Mouse (Mus musculus): Measurements from ENCODE around the gene Fbxo34. TPM values are rescaled to one million over a fixed set of nuclear protein-coding genes. Genes with fewer than 3 reads are reported as not detected.

Gene Fbxo34
- polyA plus RNA-seq, 1 experiment from 2014 or later, result 32.6 TPM

GRCm38 (mm10) chr14:47483099-47483498, 32.9 kb downstream of the Fbxo34 start:
- Histone ChIP-seq H3K9me3 (replicated peaks; ENCODE audit: control insufficient read depth, low read length, poor library complexity, severe bottlenecking) (no peaks in the 10 kb centered on the region), H3K27ac (ENCODE audit: low read length) (no peak overlapping the region), H3K9ac (ENCODE audit: low read depth, low read length) (no peak overlapping the region), H3K4me3 (ENCODE audit: low read depth, low read length) (no peak overlapping the region), H3K4me2 (ENCODE audit: low read length) (no peak overlapping the region), H3K36me3 (ENCODE audit: control insufficient read depth, insufficient read depth, low read length) (no peaks in the 10 kb centered on the region), H3K27me3 (ENCODE audit: control insufficient read depth, insufficient read depth, low read depth, low read length) (no peaks in the 10 kb centered on the region), H3K4me1 (ENCODE audit: control insufficient read depth, insufficient read depth, low read length) (no peaks in the 10 kb centered on the region)
- ATAC-seq, result no peak
- WGBS, result 73% methylated on average over 1 of the region's 1 CpGs

- Histone ChIP-seq H3K27ac (ENCODE audit: low read length) (no peak overlapping the region), H3K9me3 (replicated peaks; ENCODE audit: control insufficient read depth, low read length, poor library complexity, severe bottlenecking) (no peaks in the 10 kb centered on the region), H3K9ac (ENCODE audit: low read depth, low read length) (no peak overlapping the region), H3K4me3 (ENCODE audit: low read depth, low read length) (no peak overlapping the region), H3K27me3 (ENCODE audit: control insufficient read depth, insufficient read depth, low read depth, low read length) (no peaks in the 10 kb centered on the region), H3K4me2 (ENCODE audit: low read length) (no peak overlapping the region), H3K36me3 (ENCODE audit: control insufficient read depth, insufficient read depth, low read length) (no peaks in the 10 kb centered on the region), H3K4me1 (ENCODE audit: control insufficient read depth, insufficient read depth, low read length) (peaks cover 5% of the 10 kb centered on the region; the same call in 1 of the 2 replicates)
- no peak for ATAC-seq
- WGBS, result 46% methylated on average over 7 of the region's 7 CpGs
Observed at GRCm38 (mm10) chr14:47488732-47489131, 38.5 kb downstream of the Fbxo34 start.

- Histone ChIP-seq H3K36me3 (ENCODE audit: control insufficient read depth, insufficient read depth, low read length) (no peaks in the 10 kb centered on the region), H3K27me3 (ENCODE audit: control insufficient read depth, insufficient read depth, low read depth, low read length) (no peaks in the 10 kb centered on the region), H3K27ac (ENCODE audit: low read length) (no peak overlapping the region), H3K9ac (ENCODE audit: low read depth, low read length) (no peak overlapping the region), H3K4me1 (ENCODE audit: control insufficient read depth, insufficient read depth, low read length) (peaks cover 5% of the 10 kb centered on the region; the same call in 1 of the 2 replicates), H3K4me3 (ENCODE audit: low read depth, low read length) (no peak overlapping the region), H3K9me3 (replicated peaks; ENCODE audit: control insufficient read depth, low read length, poor library complexity, severe bottlenecking) (no peaks in the 10 kb centered on the region), H3K4me2 (ENCODE audit: low read length) (no peak overlapping the region)
- ATAC-seq, result no peak
- WGBS, result 31% methylated on average over 10 of the region's 10 CpGs
Observed at GRCm38 (mm10) chr14:47489310-47490097, 39.3 kb downstream of the Fbxo34 start.

- Histone ChIP-seq H3K9me3 (replicated peaks; ENCODE audit: control insufficient read depth, low read length, poor library complexity, severe bottlenecking) (no peaks in the 10 kb centered on the region), H3K9ac (ENCODE audit: low read depth, low read length) (no peak overlapping the region), H3K4me2 (ENCODE audit: low read length) (no peak overlapping the region), H3K36me3 (ENCODE audit: control insufficient read depth, insufficient read depth, low read length) (no peaks in the 10 kb centered on the region), H3K4me1 (ENCODE audit: control insufficient read depth, insufficient read depth, low read length) (peaks cover 5% of the 10 kb centered on the region; the same call in 1 of the 2 replicates), H3K4me3 (ENCODE audit: low read depth, low read length) (no peak overlapping the region), H3K27ac (ENCODE audit: low read length) (no peak overlapping the region), H3K27me3 (ENCODE audit: control insufficient read depth, insufficient read depth, low read depth, low read length) (no peaks in the 10 kb centered on the region)
- 92% methylated on average over 2 of the region's 2 CpGs for WGBS
- ATAC-seq, result no peak
Observed at GRCm38 (mm10) chr14:47490732-47491131, 40.5 kb downstream of the Fbxo34 start.

GRCm38 (mm10) chr14:47493592-47494361, 43.6 kb downstream of the Fbxo34 start:
- Histone ChIP-seq H3K9ac (ENCODE audit: low read depth, low read length) (no peak overlapping the region), H3K4me3 (ENCODE audit: low read depth, low read length) (no peak overlapping the region), H3K27me3 (ENCODE audit: control insufficient read depth, insufficient read depth, low read depth, low read length) (no peaks in the 10 kb centered on the region), H3K36me3 (ENCODE audit: control insufficient read depth, insufficient read depth, low read length) (no peaks in the 10 kb centered on the region), H3K27ac (ENCODE audit: low read length) (no peak overlapping the region), H3K4me1 (ENCODE audit: control insufficient read depth, insufficient read depth, low read length) (peaks cover 2% of the 10 kb centered on the region; the same call in 1 of the 2 replicates), H3K4me2 (ENCODE audit: low read length) (no peak overlapping the region), H3K9me3 (replicated peaks; ENCODE audit: control insufficient read depth, low read length, poor library complexity, severe bottlenecking) (no peaks in the 10 kb centered on the region)
- 99% methylated on average over 2 of the region's 2 CpGs for WGBS
- ATAC-seq, result no peak

GRCm38 (mm10) chr14:47495951-47496350, 45.7 kb downstream of the Fbxo34 start:
- Histone ChIP-seq H3K27me3 (ENCODE audit: control insufficient read depth, insufficient read depth, low read depth, low read length) (no peaks in the 10 kb centered on the region), H3K36me3 (ENCODE audit: control insufficient read depth, insufficient read depth, low read length) (no peaks in the 10 kb centered on the region), H3K9me3 (replicated peaks; ENCODE audit: control insufficient read depth, low read length, poor library complexity, severe bottlenecking) (no peaks in the 10 kb centered on the region), H3K27ac (ENCODE audit: low read length) (no peak overlapping the region), H3K4me1 (ENCODE audit: control insufficient read depth, insufficient read depth, low read length) (no peaks in the 10 kb centered on the region), H3K4me2 (ENCODE audit: low read length) (no peak overlapping the region), H3K9ac (ENCODE audit: low read depth, low read length) (no peak overlapping the region), H3K4me3 (ENCODE audit: low read depth, low read length) (no peak overlapping the region)
- no peak for ATAC-seq
- WGBS, result 98% methylated on average over 3 of the region's 3 CpGs

GRCm38 (mm10) chr14:47497166-47497565, 46.9 kb downstream of the Fbxo34 start:
- H3K9me3 ChIP-seq (replicated peaks; ENCODE audit: control insufficient read depth, low read length, poor library complexity, severe bottlenecking), result no peaks in the 10 kb centered on the region
- no peak overlapping the region for H3K4me3 ChIP-seq (ENCODE audit: low read depth, low read length)
- H3K4me1 ChIP-seq (ENCODE audit: control insufficient read depth, insufficient read depth, low read length), result no peaks in the 10 kb centered on the region
- H3K27ac ChIP-seq (ENCODE audit: low read length), result no peak overlapping the region
- no peak overlapping the region for H3K4me2 ChIP-seq (ENCODE audit: low read length)
- no peaks in the 10 kb centered on the region for H3K27me3 ChIP-seq (ENCODE audit: control insufficient read depth, insufficient read depth, low read depth, low read length)
- no peak for ATAC-seq
- H3K36me3 ChIP-seq (ENCODE audit: control insufficient read depth, insufficient read depth, low read length), result no peaks in the 10 kb centered on the region
- H3K9ac ChIP-seq (ENCODE audit: low read depth, low read length), result no peak overlapping the region
- WGBS, result 83% methylated on average over 3 of the region's 3 CpGs

GRCm38 (mm10) chr14:47498632-47499031, 48.4 kb downstream of the Fbxo34 start:
- H3K27ac ChIP-seq (ENCODE audit: low read length), result no peak overlapping the region
- no peak overlapping the region for H3K4me3 ChIP-seq (ENCODE audit: low read depth, low read length)
- no peak for ATAC-seq
- no peaks in the 10 kb centered on the region for H3K4me1 ChIP-seq (ENCODE audit: control insufficient read depth, insufficient read depth, low read length)
- 57% methylated on average over 5 of the region's 5 CpGs for WGBS
- no peaks in the 10 kb centered on the region for H3K9me3 ChIP-seq (replicated peaks; ENCODE audit: control insufficient read depth, low read length, poor library complexity, severe bottlenecking)
- no peak overlapping the region for H3K4me2 ChIP-seq (ENCODE audit: low read length)
- H3K9ac ChIP-seq (ENCODE audit: low read depth, low read length), result no peak overlapping the region
- no peaks in the 10 kb centered on the region for H3K27me3 ChIP-seq (ENCODE audit: control insufficient read depth, insufficient read depth, low read depth, low read length)
- H3K36me3 ChIP-seq (ENCODE audit: control insufficient read depth, insufficient read depth, low read length), result no peaks in the 10 kb centered on the region

GRCm38 (mm10) chr14:47504036-47504435, 53.8 kb downstream of the Fbxo34 start:
- Histone ChIP-seq H3K4me1 (ENCODE audit: control insufficient read depth, insufficient read depth, low read length) (no peaks in the 10 kb centered on the region), H3K9ac (ENCODE audit: low read depth, low read length) (no peak overlapping the region), H3K4me2 (ENCODE audit: low read length) (no peak overlapping the region), H3K36me3 (ENCODE audit: control insufficient read depth, insufficient read depth, low read length) (no peaks in the 10 kb centered on the region), H3K9me3 (replicated peaks; ENCODE audit: control insufficient read depth, low read length, poor library complexity, severe bottlenecking) (no peaks in the 10 kb centered on the region), H3K27me3 (ENCODE audit: control insufficient read depth, insufficient read depth, low read depth, low read length) (no peaks in the 10 kb centered on the region), H3K27ac (ENCODE audit: low read length) (no peak overlapping the region), H3K4me3 (ENCODE audit: low read depth, low read length) (no peak overlapping the region)
- ATAC-seq, result no peak
- WGBS, result 95% methylated on average over 3 of the region's 3 CpGs
